ENCODE assay signal across 8 mouse cellular contexts in genomic region chr1:93754573-93755290, GRCm38 (mm10). TPM values are rescaled to one million over a fixed set of nuclear protein-coding genes. Genes with fewer than 3 reads are reported as not detected.
A peak's percentile ranks its signal among the peaks of the same experiment; 100 is the strongest.
DNase-seq lines count a peak whose midpoint lies in the region; ATAC-seq and TF ChIP-seq lines count a peak whose summit lies in the region.

TSS of gene Thap4 (minus strand) at chr1:93754864.

- peaks cover 10% of the 10 kb centered on the region for H3K36me3 ChIP-seq in heart, embryonic 10.5 days
- H3K36me3 ChIP-seq in kidney, embryonic 15.5 days, result peaks cover 11% of the 10 kb centered on the region
- peaks cover 11% of the 10 kb centered on the region for H3K36me3 ChIP-seq in limb, embryonic 15.5 days
- H3K36me3 ChIP-seq in midbrain, postnatal 0 days (ENCODE audit: insufficient read depth, low read length), result peaks cover 7% of the 10 kb centered on the region

- no peak for TF ChIP-seq CTCF in midbrain, postnatal 0 days (IDR thresholded peaks at IDR 0.05)

- peak; percentile 63 for ATAC-seq in erythroblast, adult 5-6 weeks (replicated peaks; ENCODE audit: low FRiP score, poor library complexity, severe bottlenecking)
- peak; percentile 94 for ATAC-seq in kidney, embryonic 15.5 days (replicated peaks; ENCODE audit: low FRiP score)
- ATAC-seq in limb, embryonic 15.5 days (ENCODE audit: insufficient number of reproducible peaks, low FRiP score, low TSS enrichment, low read depth), result peak; percentile 90
- ATAC-seq in midbrain, postnatal 0 days (ENCODE audit: low FRiP score), result peak; percentile 94

- no peaks in the 10 kb centered on the region for H3K27me3 ChIP-seq in heart, embryonic 10.5 days (ENCODE audit: insufficient read depth, poor library complexity, severe bottlenecking)
- H3K27me3 ChIP-seq in kidney, embryonic 15.5 days, result no peaks in the 10 kb centered on the region
- H3K27me3 ChIP-seq in limb, embryonic 15.5 days, result no peaks in the 10 kb centered on the region
- H3K27me3 ChIP-seq in midbrain, postnatal 0 days (ENCODE audit: insufficient read depth, low read length), result no peaks in the 10 kb centered on the region

- peak; percentile 89 to 92 for DNase-seq in B cell, adult 2 months
- DNase-seq in brain, adult 2 months (ENCODE audit: low read depth, low spot score), result peak; percentile 98
- DNase-seq in heart, embryonic 10.5 days (ENCODE audit: low spot score), result peak; percentile 93
- peak; percentile 95 for DNase-seq in midbrain, postnatal 0 days (ENCODE audit: low spot score)
- peak; percentile 90 to 91 for DNase-seq in spleen, postnatal 10 days (ENCODE audit: low spot score in 2 of 2)

- H3K4me1 ChIP-seq in heart, embryonic 10.5 days, result 0 out of 2 replicates have a peak, but pooled peaks cover 3% of the 10 kb centered on the region
- peaks cover 29% of the 10 kb centered on the region for H3K4me1 ChIP-seq in kidney, embryonic 15.5 days
- peaks cover 17% of the 10 kb centered on the region for H3K4me1 ChIP-seq in limb, embryonic 15.5 days
- peaks cover 3% of the 10 kb centered on the region; the same call in 1 of the 2 replicates for H3K4me1 ChIP-seq in midbrain, postnatal 0 days (ENCODE audit: insufficient read depth, low read length)

- H3K9me3 ChIP-seq in heart, embryonic 10.5 days, result no peaks in the 10 kb centered on the region
- H3K9me3 ChIP-seq in kidney, embryonic 15.5 days (replicated peaks), result no peaks in the 10 kb centered on the region
- no peaks in the 10 kb centered on the region for H3K9me3 ChIP-seq in limb, embryonic 15.5 days
- no peaks in the 10 kb centered on the region for H3K9me3 ChIP-seq in midbrain, postnatal 0 days (ENCODE audit: low read length)

- peak within 1 kb of the TSS; percentile 77 for H3K9ac ChIP-seq in kidney, embryonic 15.5 days
- peak within 1 kb of the TSS; percentile 82 for H3K9ac ChIP-seq in limb, embryonic 15.5 days
- H3K9ac ChIP-seq in midbrain, postnatal 0 days (replicated peaks; ENCODE audit: low read length, poor library complexity, severe bottlenecking), result peak within 1 kb of the TSS; percentile 88

- WGBS in heart, embryonic 10.5 days, result under 1% methylated on average over 121 of the region's 121 CpGs
- under 1% methylated on average over 117 of the region's 121 CpGs for WGBS in kidney, embryonic 15.5 days
- under 1% methylated on average over 108 of the region's 121 CpGs for WGBS in limb, embryonic 15.5 days
- under 1% methylated on average over 46 of the region's 121 CpGs for WGBS in midbrain, postnatal 0 days

- H3K27ac ChIP-seq in heart, embryonic 10.5 days, result peak within 1 kb of the TSS; percentile 96
- peak within 1 kb of the TSS; percentile 92 for H3K27ac ChIP-seq in kidney, embryonic 15.5 days
- peak within 1 kb of the TSS; percentile 91 for H3K27ac ChIP-seq in limb, embryonic 15.5 days
- peak within 1 kb of the TSS; percentile 82 for H3K27ac ChIP-seq in midbrain, postnatal 0 days (ENCODE audit: low read depth, low read length)

- H3K4me3 ChIP-seq in heart, embryonic 10.5 days, result peak within 1 kb of the TSS; percentile 96
- peak within 1 kb of the TSS; percentile 99 for H3K4me3 ChIP-seq in kidney, embryonic 15.5 days (replicated peaks)
- H3K4me3 ChIP-seq in limb, embryonic 15.5 days, result peak within 1 kb of the TSS; percentile 99
- peak within 1 kb of the TSS; percentile 87 for H3K4me3 ChIP-seq in midbrain, postnatal 0 days (ENCODE audit: low read depth, low read length)

- H3K4me2 ChIP-seq in kidney, embryonic 15.5 days, result peak within 1 kb of the TSS; percentile 86
- H3K4me2 ChIP-seq in limb, embryonic 15.5 days, result peak within 1 kb of the TSS; percentile 86
- peak within 1 kb of the TSS; percentile 90 for H3K4me2 ChIP-seq in midbrain, postnatal 0 days (ENCODE audit: low read depth, low read length, poor library complexity, severe bottlenecking)

RNA-seq across cellular contexts. Expression of gene Thap4, which starts in this region (rescaled TPM):
- 6.3 and 15.0 TPM in 2 replicates for total RNA-seq in erythroblast, adult 5-6 weeks (2015; ENCODE audit: low replicate concordance)
- 1.4 and 6.1 TPM in 2 replicates for total RNA-seq in erythroblast, adult 5-6 weeks (2017; ENCODE audit: low replicate concordance)
- polyA plus RNA-seq in heart, embryonic 10.5 days (2016; fragmentation: Nextera tagmentation; extraction: Ambion mirVana), result 42.9 and 56.5 TPM in 2 replicates
- 61.1 and 63.7 TPM in 2 replicates for polyA plus RNA-seq in kidney, embryonic 15.5 days (2015; fragmentation: Nextera tagmentation; extraction: Ambion mirVana)
- polyA plus RNA-seq in limb, embryonic 15.5 days (2015; fragmentation: Nextera tagmentation; extraction: Ambion mirVana), result 51.4 and 55.1 TPM in 2 replicates
- 56.0 and 63.3 TPM in 2 replicates for total RNA-seq in midbrain, postnatal 0 days (2014; rRNA removed)
- polyA plus RNA-seq in midbrain, postnatal 0 days (2015; fragmentation: Nextera tagmentation; extraction: Ambion mirVana), result 53.7 and 57.1 TPM in 2 replicates

Comparison
In these comparisons a context has a peak if more than half of its experiments do, and no peak if none do; other contexts are left out.
1. Peak in every context shown above with its lines: DNase-seq, ATAC-seq, H3K4me3 ChIP-seq and H3K27ac ChIP-seq.